Mouse (Mus musculus) bone marrow macrophage, adult 2 months (primary cell): ENCODE results near the gene Plekhm2.

Experiments used
- CTCF ChIP-seq: IDR thresholded peaks from 2 replicates; pipeline ENCODE4 v1.5.1; 2012; ENCODE audit warnings: low read depth, mild to moderate bottlenecking, low read length, moderate library complexity
- POLR2A ChIP-seq: IDR thresholded peaks from 2 replicates; pipeline ENCODE4 v1.6.1; 2012; ENCODE audit warnings: mild to moderate bottlenecking, low read depth, low read length, borderline replicate concordance

GRCm38 (mm10) chr4:141645988-141646387 is 18.7 kb downstream of the Plekhm2 start:
- no peak for TF ChIP-seq CTCF
- no peak for TF ChIP-seq POLR2A
